Mouse (Mus musculus) stomach, postnatal 0 days (tissue): ENCODE measurements at regions not wholly inside any gene's neighbourhood (a gene's known extent, or its start where the extent isn't known, plus 50 kb on each side); places are given as distances from the start of the nearest gene placed in this dataset.

Source experiments
- ATAC-seq: fragments of 200-750 bp; cut with Nextera tagmentation; 2 replicates; pipeline ENCODE4 v1.8.0; 2017; ENCODE audit not compliant: low FRiP score, low TSS enrichment
- DNase-seq: peaks from one replicate; pipeline ENCODE4 v3.0.0-alpha.2; 2016; ENCODE audit warnings: low spot score
- H3K27ac ChIP-seq: fragments of 300-500 bp; sonication (generic); replicated peaks from 2 replicates; pipeline ENCODE4 v1.5.1; 2014; ENCODE audit warnings: mild to moderate bottlenecking, control low read depth
- H3K27me3 ChIP-seq: fragments of 300-500 bp; sonication (generic); 2 replicates; pipeline ENCODE4 v1.6.1; 2014; ENCODE audit warnings: low read length; ENCODE audit not compliant: control insufficient read depth, insufficient read depth
- H3K36me3 ChIP-seq: fragments of 300-500 bp; sonication (generic); 2 replicates; pipeline ENCODE4 v1.6.1; 2014; ENCODE audit warnings: low read length, mixed read lengths; ENCODE audit not compliant: control insufficient read depth, insufficient read depth
- H3K4me1 ChIP-seq: fragments of 300-500 bp; sonication (generic); replicated peaks from 2 replicates; pipeline ENCODE4 v1.6.1; 2014; ENCODE audit warnings: antibody characterized with exemption; ENCODE audit not compliant: control insufficient read depth, insufficient read depth
- H3K4me2 ChIP-seq: fragments of 300-500 bp; sonication (generic); replicated peaks from 2 replicates; pipeline ENCODE4 v1.6.1; 2014; ENCODE audit warnings: low read depth, mild to moderate bottlenecking, control low read depth, moderate library complexity
- H3K4me3 ChIP-seq: fragments of 300-500 bp; sonication (generic); 2 replicates; pipeline ENCODE4 v1.5.1; 2014; ENCODE audit warnings: low read depth, low read length, control low read depth
- H3K9ac ChIP-seq: fragments of 300-500 bp; sonication (generic); 2 replicates; pipeline ENCODE4 v1.6.1; 2014; ENCODE audit warnings: mild to moderate bottlenecking, low read length, control low read depth, mixed read lengths
- H3K9me3 ChIP-seq: fragments of 300-500 bp; sonication (generic); 2 replicates; pipeline ENCODE4 v1.6.1; 2016; ENCODE audit warnings: low read length; ENCODE audit not compliant: control insufficient read depth
- CTCF ChIP-seq: IDR thresholded peaks from 2 replicates; pipeline ENCODE4 v1.5.1; 2016; ENCODE audit warnings: antibody characterized with exemption, low read depth, mild to moderate bottlenecking, moderate library complexity
- EP300 ChIP-seq: optimal IDR thresholded peaks from 2 replicates; pipeline ENCODE3; 2016; ENCODE audit warnings: antibody characterized with exemption
- WGBS: fragments of 180-500 bp; shearing (Covaris S2); extraction: QIAGEN DNeasy Blood & Tissue Kit; methylation state at CpG from one replicate; pipeline ENCODE4 v1.1.7; 2014; 5-methylcytosine and 5-hydroxymethylcytosine counted together

- 0 out of 2 replicates have a peak, but pooled peaks cover 2% of the 10 kb centered on the region for H3K27me3 ChIP-seq
- no peak overlapping the region for H3K27ac ChIP-seq
- WGBS: 43% methylated on average over 11 of the region's 11 CpGs
- no peak overlapping the region for H3K4me2 ChIP-seq
- H3K36me3 ChIP-seq: no peaks in the 10 kb centered on the region
- ATAC-seq (no peak), DNase-seq (no peak)
- TF ChIP-seq EP300: no peak
- no peak for TF ChIP-seq CTCF
- H3K4me3 ChIP-seq: no peak overlapping the region
- no peaks in the 10 kb centered on the region for H3K4me1 ChIP-seq
- H3K9ac ChIP-seq: no peak overlapping the region
- no peaks in the 10 kb centered on the region for H3K9me3 ChIP-seq
Measured at GRCm38 (mm10) chr15:102776218-102776850, 54.4 kb upstream of the Calcoco1 start.

- 0 out of 2 replicates have a peak, but pooled peaks cover 2% of the 10 kb centered on the region for H3K27me3 ChIP-seq
- ATAC-seq (no peak), DNase-seq (no peak)
- H3K4me1 ChIP-seq: no peaks in the 10 kb centered on the region
- WGBS: 75% methylated on average over 6 of the region's 6 CpGs
- no peaks in the 10 kb centered on the region for H3K9me3 ChIP-seq
- TF ChIP-seq CTCF (no peak), EP300 (no peak)
- H3K36me3 ChIP-seq: no peaks in the 10 kb centered on the region
- no peak overlapping the region for H3K4me2 ChIP-seq
- no peak overlapping the region for H3K4me3 ChIP-seq
- no peak overlapping the region for H3K9ac ChIP-seq
- H3K27ac ChIP-seq: no peak overlapping the region
Measured at GRCm38 (mm10) chr15:102780626-102781025, 58.6 kb upstream of the Calcoco1 start.

GRCm38 (mm10) chr15:102782988-102783799, 61.2 kb upstream of the Calcoco1 start:
- DNase-seq (peak; percentile 54), ATAC-seq (peak; percentile 90)
- Histone ChIP-seq H3K4me2 (no peak overlapping the region), H3K27ac (no peak overlapping the region), H3K27me3 (peaks cover 2% of the 10 kb centered on the region; the same call in 1 of the 2 replicates), H3K9ac (no peak overlapping the region), H3K36me3 (no peaks in the 10 kb centered on the region), H3K4me3 (no peak overlapping the region), H3K4me1 (no peaks in the 10 kb centered on the region), H3K9me3 (no peaks in the 10 kb centered on the region)
- 17% methylated on average over 9 of the region's 9 CpGs for WGBS
- TF ChIP-seq EP300 (no peak), CTCF (no peak)

- DNase-seq: peak; percentile 67
- Histone ChIP-seq H3K27me3 (no peaks in the 10 kb centered on the region; the same call in 1 of the 2 replicates), H3K4me3 (no peak overlapping the region), H3K9ac (no peak overlapping the region), H3K4me1 (no peaks in the 10 kb centered on the region), H3K27ac (no peak overlapping the region), H3K4me2 (no peak overlapping the region), H3K36me3 (no peaks in the 10 kb centered on the region), H3K9me3 (no peaks in the 10 kb centered on the region)
- 32% methylated on average over 10 of the region's 10 CpGs for WGBS
- ATAC-seq: no peak
- no peak for TF ChIP-seq EP300
- TF ChIP-seq CTCF: peak; percentile 80
Measured at GRCm38 (mm10) chr15:102785055-102785820, 63.3 kb upstream of the Calcoco1 start.

- TF ChIP-seq CTCF: no peak
- TF ChIP-seq EP300: no peak
- Histone ChIP-seq H3K9me3 (no peaks in the 10 kb centered on the region), H3K4me2 (no peak overlapping the region), H3K36me3 (no peaks in the 10 kb centered on the region), H3K9ac (no peak overlapping the region), H3K27ac (no peak overlapping the region), H3K4me1 (no peaks in the 10 kb centered on the region), H3K27me3 (no peaks in the 10 kb centered on the region; the same call in 1 of the 2 replicates), H3K4me3 (no peak overlapping the region)
- ATAC-seq (no peak), DNase-seq (no peak)
- 42% methylated on average over 7 of the region's 7 CpGs for WGBS
Measured at GRCm38 (mm10) chr15:102788846-102789518, 67.0 kb upstream of the Calcoco1 start.
